Mouse (Mus musculus) left cerebral cortex, adult 11 months (tissue): ENCODE measurements around the gene Ttll5.

Experiments
- DNase-seq: peaks from one replicate; pipeline ENCODE4 v3.0.0; 2022; ENCODE audit warnings: low spot score

The Ttll5 gene

GRCm38 (mm10) chr12:85839371-85840000 lies 15.0 kb downstream of the Ttll5 start:
- DNase-seq = no peak

GRCm38 (mm10) chr12:85848164-85848958 lies 23.9 kb downstream of the Ttll5 start:
- peak; percentile 34 for DNase-seq

- DNase-seq = no peak
Observed at GRCm38 (mm10) chr12:85850661-85851060, 26.2 kb downstream of the Ttll5 start.

DNA sequence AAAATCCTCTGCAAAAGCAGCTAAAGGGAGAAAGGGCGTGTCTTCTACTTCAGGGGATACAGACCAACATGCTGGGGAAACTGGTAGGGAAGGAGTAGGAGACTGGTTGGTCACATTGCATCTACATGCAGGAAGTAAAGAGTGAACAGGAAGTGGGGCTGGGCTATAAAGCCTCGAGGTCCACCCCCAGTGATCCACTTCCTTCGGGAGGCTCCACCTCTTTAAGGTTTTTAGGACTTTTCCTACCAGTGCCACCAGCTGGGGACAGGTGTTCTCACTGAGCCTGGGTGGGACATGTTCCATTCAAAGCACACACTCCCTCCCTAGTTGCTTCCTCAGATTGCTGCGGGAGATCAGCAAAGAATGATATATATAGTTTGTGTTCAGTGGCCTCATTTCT lies 29.4 kb downstream of the Ttll5 start:
- no peak for DNase-seq

DNA sequence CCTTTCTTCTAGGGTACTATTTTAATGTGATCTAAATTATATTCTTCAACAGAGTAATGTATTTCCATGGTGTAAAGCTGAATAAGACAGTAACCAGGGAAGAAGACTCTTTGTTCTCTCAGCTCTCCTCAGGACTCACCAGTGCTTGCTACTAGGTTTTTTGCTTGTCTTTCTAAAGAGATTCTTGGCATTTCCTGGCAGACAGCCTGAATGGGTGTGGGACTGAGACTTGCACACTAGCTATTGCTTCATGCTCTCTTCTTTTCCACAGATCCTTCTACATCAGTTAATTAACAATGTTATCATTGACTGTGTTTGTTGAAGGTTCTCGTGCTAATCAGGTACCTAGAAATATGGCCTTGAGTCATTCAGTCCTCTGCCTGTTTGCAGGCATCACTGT lies 29.8 kb downstream of the Ttll5 start:
- no peak for DNase-seq

DNA sequence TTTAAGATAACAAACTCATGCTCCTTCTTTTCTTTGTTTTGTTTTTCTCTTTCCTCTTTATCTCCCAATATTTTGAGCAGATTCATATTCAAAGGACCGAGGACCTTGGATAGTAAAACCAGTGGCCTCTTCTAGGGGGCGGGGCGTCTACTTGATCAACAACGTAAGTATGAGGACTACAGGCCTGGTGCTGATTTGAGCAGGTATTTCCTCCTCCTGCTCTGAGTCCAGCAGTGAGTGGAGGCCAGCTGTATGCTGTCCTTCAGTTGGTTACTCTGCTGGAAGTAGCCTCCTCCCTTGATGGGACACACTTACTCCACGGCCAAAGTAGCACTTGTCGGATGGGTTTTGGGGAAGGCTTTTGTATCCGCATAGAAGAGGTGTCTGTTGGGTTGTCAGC lies 32.8 kb downstream of the Ttll5 start:
- DNase-seq = no peak

DNA sequence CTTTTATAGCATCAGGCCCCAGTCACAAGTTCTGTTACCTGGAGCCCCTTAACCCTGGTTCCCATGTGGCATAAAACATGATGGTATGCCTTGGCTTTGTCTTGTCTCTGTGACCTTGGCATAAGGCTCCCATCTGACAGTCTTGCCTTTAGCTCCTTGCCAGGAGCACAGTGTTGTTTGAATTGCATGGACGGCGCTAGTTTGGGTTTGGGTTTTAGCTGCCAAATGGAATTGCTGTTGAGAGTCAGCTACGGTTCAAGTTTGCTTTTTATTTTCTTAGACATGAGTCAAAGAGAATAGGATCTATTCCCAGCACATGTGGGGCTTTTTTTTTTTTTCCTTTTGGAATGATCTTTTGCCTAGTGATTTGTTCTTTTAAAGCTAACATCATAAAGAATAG lies 34.7 kb downstream of the Ttll5 start:
- DNase-seq = no peak

DNA sequence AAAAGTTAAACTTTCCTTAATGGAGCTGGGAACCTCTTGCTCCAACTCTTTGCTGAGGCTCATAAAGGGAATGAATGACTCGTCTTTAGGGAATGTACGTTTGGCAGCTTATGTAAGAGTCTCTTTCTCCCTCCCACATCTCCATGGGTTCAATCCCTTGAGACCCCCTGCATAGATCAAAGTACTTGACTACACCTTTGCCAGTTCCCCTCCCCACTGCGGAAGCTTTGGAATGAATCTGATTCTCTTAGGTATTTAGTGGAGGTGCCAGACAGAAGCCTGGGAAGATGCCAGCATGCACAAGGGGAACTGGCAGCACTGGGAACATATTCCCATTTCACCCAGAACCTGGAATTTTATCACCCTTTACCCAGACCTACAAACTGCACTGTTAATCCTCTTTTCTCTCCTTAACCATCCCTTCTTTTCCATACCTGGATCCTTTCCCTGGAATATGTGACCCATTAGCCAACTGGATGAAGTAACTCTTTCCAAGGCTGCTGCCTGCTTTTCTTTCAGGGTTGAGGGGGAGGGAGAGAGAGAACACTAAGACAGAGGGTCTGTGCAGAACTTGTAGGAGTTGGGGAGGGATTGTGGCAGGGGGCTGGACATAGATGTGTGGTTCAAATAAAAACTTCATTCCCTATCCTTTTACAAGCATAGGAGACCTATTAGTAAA lies 35.2 kb downstream of the Ttll5 start:
- no peak for DNase-seq

- DNase-seq = no peak
Observed at GRCm38 (mm10) chr12:85862514-85862913, 38.1 kb downstream of the Ttll5 start.

DNA sequence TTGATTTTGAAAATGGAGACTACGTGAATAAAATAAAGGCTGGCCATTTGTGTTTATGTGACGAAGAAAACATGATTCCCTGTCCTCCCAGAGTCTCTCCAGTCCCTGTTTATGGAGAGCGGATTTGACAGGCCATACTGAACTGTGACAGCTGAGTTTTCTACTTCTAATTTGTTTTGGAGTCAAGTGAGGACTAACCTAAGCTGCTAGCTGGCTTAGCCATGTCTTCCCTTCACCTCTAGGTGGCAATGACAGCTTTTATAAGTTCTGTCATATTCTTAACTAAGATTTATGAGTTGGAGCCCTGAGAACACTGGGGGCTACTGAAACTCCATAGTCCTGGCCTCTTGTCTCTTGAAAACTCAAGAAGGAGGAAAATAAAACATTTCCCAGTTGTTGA lies 41.1 kb downstream of the Ttll5 start:
- peak; percentile 28 for DNase-seq

DNA sequence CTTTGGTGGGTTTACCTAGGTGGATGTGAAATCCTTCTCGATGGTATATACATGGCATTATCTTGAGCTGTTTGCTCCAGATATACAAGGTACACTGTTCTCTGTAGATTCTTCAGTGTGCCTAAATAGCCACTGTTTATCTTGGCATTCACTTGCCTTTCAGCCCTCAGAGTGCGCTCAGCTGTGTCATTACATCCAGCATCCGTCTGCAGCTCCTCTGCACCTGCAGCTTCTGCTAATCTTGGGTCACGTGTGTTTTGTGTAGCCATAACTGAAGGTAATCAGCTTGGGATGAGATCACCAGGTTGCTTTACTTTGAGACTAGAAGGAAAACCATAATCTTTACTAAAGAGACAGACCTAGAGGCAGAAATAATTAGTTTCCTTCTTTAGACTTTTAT lies 42.2 kb downstream of the Ttll5 start:
- no peak for DNase-seq

- DNase-seq = no peak
Observed at GRCm38 (mm10) chr12:85867125-85867524, 42.7 kb downstream of the Ttll5 start.

DNA sequence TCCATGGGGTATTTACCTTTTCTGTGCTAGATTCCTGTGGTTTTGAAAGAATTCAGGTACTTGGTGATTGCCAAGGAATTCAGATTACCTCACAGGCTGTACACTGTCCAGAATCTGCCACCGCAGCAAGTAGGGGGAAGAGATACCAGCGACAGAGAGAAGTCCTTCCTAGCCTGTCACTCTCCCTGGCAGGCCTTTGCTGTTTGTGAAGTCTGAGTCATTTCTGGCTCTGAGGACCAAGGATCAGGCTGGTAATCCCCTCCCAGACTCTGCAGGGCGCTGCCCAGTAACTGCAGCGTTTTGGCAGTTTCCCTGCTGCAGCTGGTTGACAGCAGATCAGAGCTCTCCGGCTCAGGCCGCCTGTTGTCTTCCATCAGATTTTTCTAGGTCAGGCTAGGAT lies 45.0 kb downstream of the Ttll5 start:
- DNase-seq = peak; percentile 45

DNA sequence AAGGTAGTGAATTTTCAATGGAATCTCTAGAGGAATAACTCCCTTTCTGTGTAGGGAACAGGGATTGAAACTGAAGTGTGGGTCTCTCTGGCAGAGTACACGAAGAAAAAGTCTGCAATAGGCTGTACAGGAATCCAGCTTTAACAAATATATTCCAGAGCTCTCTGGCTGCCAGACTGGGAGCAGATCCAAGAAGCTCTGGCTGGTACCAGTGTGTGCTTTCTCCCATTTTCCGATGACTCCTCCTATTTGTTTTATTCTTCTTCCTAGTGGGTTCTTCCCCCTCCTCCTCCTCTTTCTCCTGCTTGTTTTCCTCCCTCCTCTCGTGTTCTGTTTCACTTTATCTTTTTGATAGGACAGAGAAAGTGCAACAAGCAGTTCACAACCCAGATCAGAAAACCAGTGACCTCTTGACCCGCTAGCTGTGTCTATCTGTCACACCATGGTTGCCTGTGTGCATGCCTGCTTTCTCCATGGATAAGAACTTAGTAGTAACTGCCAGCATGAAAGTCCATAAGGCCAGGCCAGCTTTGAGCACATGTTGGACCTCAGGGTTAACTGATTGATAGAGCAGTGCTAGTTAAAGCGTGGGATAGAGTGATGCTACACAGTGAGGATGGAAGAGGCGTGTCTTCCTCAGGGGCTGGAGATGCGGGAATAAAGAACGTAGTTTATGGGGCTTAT lies 55.3 kb downstream of the Ttll5 start:
- peak; percentile 71 for DNase-seq

DNA sequence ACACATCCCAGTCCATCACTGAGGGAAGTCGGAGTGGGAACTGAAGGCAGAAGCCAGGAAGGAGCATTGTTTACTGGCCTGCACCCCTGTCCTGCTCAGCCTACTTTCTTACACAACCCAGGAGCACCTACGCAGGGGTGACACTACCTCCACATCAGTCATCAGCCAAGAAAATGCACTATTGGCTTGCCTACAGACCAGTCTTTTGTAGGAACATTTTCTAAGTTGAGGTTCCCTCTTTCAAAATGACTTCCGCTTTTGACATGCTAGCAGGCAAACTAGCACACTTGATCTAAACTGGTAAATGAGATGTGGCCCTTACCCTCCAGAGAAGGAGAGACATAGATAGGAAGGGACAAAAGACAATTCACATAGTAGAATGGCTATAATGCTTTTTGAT lies 60.6 kb downstream of the Ttll5 start:
- DNase-seq = no peak

- DNase-seq = no peak
Observed at GRCm38 (mm10) chr12:85890054-85890453, 65.6 kb downstream of the Ttll5 start.

DNA sequence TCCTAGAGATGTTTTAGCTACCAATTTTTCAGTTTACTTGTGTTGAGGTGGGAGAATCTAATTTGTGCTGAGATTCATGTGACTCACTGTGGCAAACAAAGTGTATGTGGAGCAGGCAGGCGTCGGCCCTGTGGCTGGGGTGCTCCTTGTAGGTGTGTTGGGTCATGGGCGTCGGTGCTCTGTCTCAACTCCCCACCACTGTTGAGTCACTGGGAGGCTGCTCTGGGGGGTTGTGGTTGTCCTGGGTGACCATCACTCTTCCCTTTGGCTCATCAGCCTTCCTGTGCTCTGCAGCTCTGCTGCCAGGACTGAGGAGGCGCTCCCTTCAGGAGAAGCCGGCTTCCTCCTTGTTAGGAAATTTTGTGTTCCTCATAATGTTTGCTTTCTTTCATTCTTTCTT lies 79.5 kb downstream of the Ttll5 start:
- DNase-seq = no peak

- DNase-seq = no peak
Observed at GRCm38 (mm10) chr12:85905666-85906065, 81.2 kb downstream of the Ttll5 start.

DNA sequence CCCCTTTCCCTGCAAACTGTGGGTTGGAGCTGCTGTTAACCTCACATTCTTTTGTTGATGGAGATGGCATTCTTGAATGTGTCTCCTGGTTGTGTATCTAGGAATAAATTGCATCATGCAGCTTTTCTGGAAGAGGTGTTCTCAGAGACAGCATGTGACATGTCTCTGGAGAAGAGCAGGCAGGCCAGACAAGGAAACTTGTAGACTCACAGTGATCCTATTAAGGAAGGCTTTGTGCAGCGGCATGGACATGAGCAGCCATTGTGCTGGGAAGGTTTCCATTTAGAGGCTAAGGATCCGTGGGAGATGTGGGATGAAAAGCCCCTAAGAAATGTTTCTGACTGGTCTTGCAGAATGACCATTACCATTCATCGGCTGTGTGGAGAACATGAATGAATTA lies 83.4 kb downstream of the Ttll5 start:
- DNase-seq = no peak

DNA sequence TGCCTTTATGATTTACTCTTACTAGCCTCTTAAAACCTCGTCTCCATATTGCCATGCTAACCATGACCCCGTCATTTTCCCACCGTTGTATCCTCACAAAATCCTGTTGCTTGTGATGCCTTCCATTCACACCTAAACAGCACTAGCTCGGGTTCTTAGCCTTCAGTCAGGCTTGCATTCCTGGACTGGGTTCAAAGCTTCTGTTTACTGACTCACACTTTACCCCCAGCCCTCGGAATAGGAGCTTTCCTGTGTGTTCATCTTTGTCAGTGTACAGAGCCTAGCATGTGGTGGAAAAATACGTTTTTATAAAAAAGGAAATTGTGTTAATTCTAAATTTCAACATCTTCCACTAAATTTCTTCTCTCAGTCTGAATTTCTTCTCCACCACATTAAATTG lies 86.4 kb downstream of the Ttll5 start:
- no peak for DNase-seq

DNA sequence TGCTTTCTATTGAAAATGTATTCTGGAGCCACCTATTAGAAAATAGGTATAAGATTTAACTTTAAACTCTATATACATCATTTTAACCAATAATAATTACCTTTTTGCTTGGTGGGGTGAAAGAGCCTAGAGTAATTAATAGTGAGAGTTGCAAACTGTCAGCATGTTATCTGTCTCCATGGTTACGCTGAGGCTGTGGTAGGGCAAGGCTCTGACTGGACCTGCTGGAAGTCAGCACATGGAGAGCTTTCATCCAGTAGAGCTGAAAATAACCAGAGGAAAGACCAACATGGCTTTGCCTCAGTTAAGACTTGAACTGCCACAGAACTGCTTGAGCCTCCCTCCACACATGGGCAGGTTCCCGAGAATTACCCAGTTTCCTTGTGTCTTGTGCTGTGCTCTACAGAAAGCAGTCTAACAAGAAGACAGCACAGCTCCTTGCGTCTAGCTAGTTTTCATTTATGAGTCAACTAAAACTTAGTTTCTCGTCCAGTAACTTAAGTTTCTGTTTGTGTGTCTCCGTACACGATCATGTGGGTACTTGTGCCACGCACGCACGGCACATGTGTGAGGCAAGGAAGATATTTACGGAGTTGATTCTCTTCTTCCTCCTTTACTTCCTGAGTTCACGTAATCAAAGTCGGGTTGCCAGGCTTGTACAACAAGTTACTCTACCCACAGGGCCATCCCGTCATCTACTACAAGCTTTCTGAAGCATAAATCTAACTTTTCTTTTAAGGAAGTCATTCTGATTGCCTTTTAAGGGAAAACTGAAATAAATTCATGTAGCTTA lies 88.4 kb downstream of the Ttll5 start:
- DNase-seq = no peak

DNA sequence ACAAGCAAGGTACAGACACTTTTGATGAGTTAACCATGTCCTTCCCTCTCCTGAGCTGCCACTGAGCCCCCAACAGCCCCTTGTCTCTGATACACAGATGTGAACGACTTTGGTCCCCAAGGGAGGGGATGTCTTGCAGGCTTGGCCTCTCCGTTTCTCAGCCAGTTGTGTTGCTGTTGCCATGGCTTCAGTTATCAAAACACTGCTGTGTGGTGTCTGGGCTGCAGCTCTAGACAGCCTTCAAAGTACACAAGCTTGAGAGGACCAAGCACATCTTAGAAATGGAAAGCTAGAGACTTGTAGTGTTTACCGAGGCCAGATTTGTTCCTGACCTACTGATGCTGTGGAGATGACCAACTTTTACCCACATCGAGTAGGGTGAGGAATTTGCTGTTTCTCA lies 102.4 kb downstream of the Ttll5 start:
- DNase-seq = no peak
